Mouse (Mus musculus): Measurements from ENCODE around the gene Pyy. TPM values are rescaled to one million over a fixed set of nuclear protein-coding genes. Genes with fewer than 3 reads are reported as not detected.

Pyy gene
- polyA plus RNA-seq (2014; fragmentation: Illumina TruSeq; extraction: RNeasy Lipid Tissue Mini Kit (QIAGEN cat#74804); ENCODE audit: low read depth, low replicate concordance), result not detected

DNA sequence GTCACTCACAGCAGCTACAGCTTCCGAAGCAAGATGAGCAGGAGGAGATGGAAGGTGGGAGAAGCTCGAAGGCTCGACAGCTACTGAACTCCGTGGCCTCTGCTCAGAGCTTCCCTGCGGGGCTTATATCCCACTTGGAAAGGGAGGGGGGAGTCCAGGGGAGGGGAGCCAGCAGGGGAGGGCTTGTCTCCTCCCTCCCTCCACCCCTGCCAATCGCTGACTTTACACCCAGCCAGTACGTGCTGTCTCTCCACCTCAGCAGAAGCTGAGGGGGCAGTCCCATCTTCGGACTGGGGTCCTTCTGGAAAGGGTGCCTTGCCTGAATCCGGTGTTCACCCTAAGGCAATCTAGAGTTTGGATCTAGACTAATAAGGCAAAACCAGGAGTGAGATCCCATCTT is at the start of gene Pyy:
TSS of gene Pyy (minus strand) at position 101 of the 400 bp plus-strand sequence.

DNA sequence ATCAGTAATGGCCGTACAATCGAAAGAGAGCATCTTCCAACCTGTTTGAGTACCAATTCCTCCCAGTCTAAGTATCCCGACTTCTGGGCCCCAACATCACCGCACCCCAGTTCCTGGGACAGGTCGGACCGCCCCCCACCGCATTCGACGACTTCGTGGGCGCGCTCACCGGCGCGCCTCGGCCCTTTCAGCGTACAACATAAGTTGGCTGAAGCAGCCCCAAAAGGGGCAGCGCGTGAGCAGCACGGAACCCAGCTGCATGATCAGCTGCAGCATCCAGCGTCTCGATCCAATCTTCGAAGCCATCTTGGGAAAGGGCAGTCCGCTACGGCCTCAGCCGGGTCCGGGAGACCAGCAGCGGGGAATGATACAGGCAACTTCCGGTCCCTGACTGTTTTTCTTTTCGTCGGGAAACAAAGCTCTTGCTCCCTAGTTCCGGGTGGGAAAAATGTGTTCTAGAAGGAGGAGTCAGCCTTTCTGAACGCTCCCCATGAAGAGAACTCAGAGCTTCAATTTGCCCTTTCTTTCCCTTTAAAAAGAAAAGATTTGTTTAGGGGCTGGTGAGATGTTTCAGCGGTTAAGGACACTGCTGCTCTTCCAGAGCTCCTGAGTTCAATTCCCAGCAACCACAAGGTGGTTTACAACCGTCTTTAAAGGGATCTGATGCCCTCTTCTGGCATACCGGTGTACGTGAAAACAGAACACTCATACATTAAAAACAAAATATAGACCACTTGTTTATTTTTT is 48.6 kb upstream of the Pyy start, which contains the start of gene Tmem101:
TSS of gene Tmem101 (minus strand) at position 366 of the 747 bp plus-strand sequence.

DNA sequence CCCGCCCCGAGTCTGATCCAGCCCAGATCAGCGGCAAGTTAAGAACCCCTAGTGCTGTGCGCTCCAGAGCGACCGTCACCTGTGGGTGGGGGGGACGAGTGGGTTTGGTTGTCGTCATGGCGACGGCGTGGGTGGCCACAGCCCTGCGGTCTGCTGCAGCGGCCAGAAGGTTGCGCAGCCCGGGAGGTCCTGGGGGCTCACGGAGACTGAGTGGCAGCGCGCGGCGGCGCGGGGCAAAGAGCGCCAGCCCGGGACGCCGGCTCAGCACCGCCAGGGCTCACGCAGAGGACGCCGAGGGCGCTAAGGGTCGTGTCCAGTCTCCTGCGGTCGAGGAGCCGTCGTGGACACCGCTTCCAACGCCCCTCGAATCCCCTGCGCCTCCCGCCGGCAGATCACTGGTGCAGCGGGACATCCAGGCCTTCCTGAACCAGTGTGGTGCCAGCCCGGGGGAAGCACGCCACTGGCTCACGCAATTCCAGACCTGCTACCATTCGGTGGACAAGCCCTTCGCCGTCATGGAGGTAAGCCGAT is 37.9 kb upstream of the Pyy start, which contains the start of gene Nags:
TSS of gene Nags (plus strand) at position 43 of the 531 bp plus-strand sequence.

DNA sequence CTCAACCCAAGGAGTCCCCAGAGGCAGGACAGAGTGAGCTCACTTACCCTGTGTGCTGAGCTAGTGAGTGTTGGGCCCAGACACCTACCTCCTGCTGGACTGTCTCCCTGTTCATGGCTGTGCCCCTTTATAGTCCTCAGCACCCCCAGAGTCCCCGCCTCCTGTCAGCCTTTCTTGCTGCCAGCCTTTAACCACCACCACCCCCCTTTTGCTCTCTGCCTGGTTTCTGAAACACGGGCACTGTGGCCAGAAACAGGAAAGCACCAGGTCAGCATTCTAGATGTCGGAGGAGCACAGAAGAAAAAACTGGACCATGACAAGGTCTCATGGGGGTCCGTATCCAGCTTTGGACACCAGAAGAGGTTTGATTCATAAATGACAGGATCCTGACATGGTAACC is 6.4 kb downstream of the Pyy start, which contains the start of gene Ppy:
TSS of gene Ppy (minus strand) at position 101 of the 400 bp plus-strand sequence.

DNA sequence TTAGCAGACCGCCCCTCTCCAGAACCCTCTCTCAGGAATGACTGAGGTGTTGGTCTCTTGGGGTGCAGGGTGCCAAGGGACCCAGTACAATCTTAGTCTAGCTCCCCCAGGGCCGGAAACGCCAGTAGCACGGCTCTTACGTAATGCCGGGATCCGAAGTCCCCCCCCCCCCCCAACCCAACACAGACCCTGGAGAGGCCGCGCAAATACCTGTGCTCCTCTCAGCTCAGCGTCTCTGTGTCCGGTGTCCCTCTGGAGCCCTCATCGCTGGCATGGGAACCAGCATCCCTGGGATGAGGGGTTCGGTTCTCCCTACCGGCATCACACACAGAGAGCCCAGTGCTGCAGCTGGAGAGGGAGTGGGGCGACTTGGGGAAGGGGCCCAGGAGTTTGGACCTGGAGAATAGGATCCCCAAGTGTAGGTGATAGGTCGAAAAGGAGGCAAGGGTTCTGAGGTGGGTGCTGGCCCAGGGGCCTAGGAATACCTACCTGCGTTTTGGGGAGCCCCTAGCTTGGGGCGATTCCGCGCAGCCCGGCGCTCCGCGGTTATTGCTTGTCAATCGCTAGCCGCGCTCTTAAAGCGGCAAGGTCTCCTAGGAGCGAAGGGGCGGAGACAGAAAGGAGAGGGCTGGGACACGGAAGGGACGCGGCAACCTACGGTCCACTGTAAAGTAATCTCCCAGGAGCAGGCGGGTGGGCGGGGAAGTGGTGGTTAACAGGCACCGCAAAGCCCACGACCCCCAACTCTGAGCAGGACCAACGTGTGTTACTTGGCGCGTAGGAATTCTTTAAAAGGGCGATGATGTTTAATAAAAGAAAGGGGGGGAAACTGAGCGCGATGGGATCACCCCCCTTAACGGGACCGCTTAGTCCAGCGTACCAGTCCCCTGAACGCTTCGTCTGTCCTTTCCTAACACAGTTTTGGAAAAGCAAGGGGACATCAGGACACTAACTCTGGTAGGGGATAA is 19.4 kb downstream of the Pyy start, which contains the start of gene Mpp2:
TSS of gene Mpp2 (minus strand) at position 585 of the 968 bp plus-strand sequence.

Other genes with a start within 250 kb of the Pyy start
- 1.6 TPM for gene Meox1, start 213.5 kb downstream of the Pyy start, polyA plus RNA-seq (2014; fragmentation: Illumina TruSeq; extraction: RNeasy Lipid Tissue Mini Kit (QIAGEN cat#74804); ENCODE audit: low read depth, low replicate concordance)
- gene Sost, start 140.8 kb downstream of the Pyy start, polyA plus RNA-seq (2014; fragmentation: Illumina TruSeq; extraction: RNeasy Lipid Tissue Mini Kit (QIAGEN cat#74804); ENCODE audit: low read depth, low replicate concordance), result 0.76 TPM
- gene Cfap97d1, start 123.6 kb downstream of the Pyy start, polyA plus RNA-seq (2014; fragmentation: Illumina TruSeq; extraction: RNeasy Lipid Tissue Mini Kit (QIAGEN cat#74804); ENCODE audit: low read depth, low replicate concordance), result 510 TPM
- gene Dusp3, start 120.8 kb downstream of the Pyy start, polyA plus RNA-seq (2014; fragmentation: Illumina TruSeq; extraction: RNeasy Lipid Tissue Mini Kit (QIAGEN cat#74804); ENCODE audit: low read depth, low replicate concordance), result 10.6 TPM
- 2.2 TPM for gene Mpp3, start 79.4 kb downstream of the Pyy start, polyA plus RNA-seq (2014; fragmentation: Illumina TruSeq; extraction: RNeasy Lipid Tissue Mini Kit (QIAGEN cat#74804); ENCODE audit: low read depth, low replicate concordance)
- 0.28 TPM for gene Cd300lg, start 66.3 kb downstream of the Pyy start, polyA plus RNA-seq (2014; fragmentation: Illumina TruSeq; extraction: RNeasy Lipid Tissue Mini Kit (QIAGEN cat#74804); ENCODE audit: low read depth, low replicate concordance)
- gene Mpp2, start 19.3 kb downstream of the Pyy start, polyA plus RNA-seq (2014; fragmentation: Illumina TruSeq; extraction: RNeasy Lipid Tissue Mini Kit (QIAGEN cat#74804); ENCODE audit: low read depth, low replicate concordance), result 0.10 TPM
- gene Ppy, start 6.5 kb downstream of the Pyy start, polyA plus RNA-seq (2014; fragmentation: Illumina TruSeq; extraction: RNeasy Lipid Tissue Mini Kit (QIAGEN cat#74804); ENCODE audit: low read depth, low replicate concordance), result not detected
- gene Nags, start 37.7 kb upstream of the Pyy start, polyA plus RNA-seq (2014; fragmentation: Illumina TruSeq; extraction: RNeasy Lipid Tissue Mini Kit (QIAGEN cat#74804); ENCODE audit: low read depth, low replicate concordance), result not detected
- gene Tmem101, start 48.6 kb upstream of the Pyy start, polyA plus RNA-seq (2014; fragmentation: Illumina TruSeq; extraction: RNeasy Lipid Tissue Mini Kit (QIAGEN cat#74804); ENCODE audit: low read depth, low replicate concordance), result 1.8 TPM
- gene Lsm12, start 77.5 kb upstream of the Pyy start, polyA plus RNA-seq (2014; fragmentation: Illumina TruSeq; extraction: RNeasy Lipid Tissue Mini Kit (QIAGEN cat#74804); ENCODE audit: low read depth, low replicate concordance), result 75.9 TPM
- gene G6pc3, start 81.8 kb upstream of the Pyy start, polyA plus RNA-seq (2014; fragmentation: Illumina TruSeq; extraction: RNeasy Lipid Tissue Mini Kit (QIAGEN cat#74804); ENCODE audit: low read depth, low replicate concordance), result 7.8 TPM
- gene Hdac5, start 122.3 kb upstream of the Pyy start, polyA plus RNA-seq (2014; fragmentation: Illumina TruSeq; extraction: RNeasy Lipid Tissue Mini Kit (QIAGEN cat#74804); ENCODE audit: low read depth, low replicate concordance), result 0.43 TPM
- 2.6 TPM for gene BC030867, start 141.1 kb upstream of the Pyy start, polyA plus RNA-seq (2014; fragmentation: Illumina TruSeq; extraction: RNeasy Lipid Tissue Mini Kit (QIAGEN cat#74804); ENCODE audit: low read depth, low replicate concordance)
- gene Asb16, start 160.9 kb upstream of the Pyy start, polyA plus RNA-seq (2014; fragmentation: Illumina TruSeq; extraction: RNeasy Lipid Tissue Mini Kit (QIAGEN cat#74804); ENCODE audit: low read depth, low replicate concordance), result 0.07 TPM
- gene Tmub2, start 177.1 kb upstream of the Pyy start, polyA plus RNA-seq (2014; fragmentation: Illumina TruSeq; extraction: RNeasy Lipid Tissue Mini Kit (QIAGEN cat#74804); ENCODE audit: low read depth, low replicate concordance), result 6.2 TPM
- gene Atxn7l3, start 188.8 kb upstream of the Pyy start, polyA plus RNA-seq (2014; fragmentation: Illumina TruSeq; extraction: RNeasy Lipid Tissue Mini Kit (QIAGEN cat#74804); ENCODE audit: low read depth, low replicate concordance), result 3.8 TPM
- gene Ubtf, start 211.9 kb upstream of the Pyy start, polyA plus RNA-seq (2014; fragmentation: Illumina TruSeq; extraction: RNeasy Lipid Tissue Mini Kit (QIAGEN cat#74804); ENCODE audit: low read depth, low replicate concordance), result 10.9 TPM